Mouse (Mus musculus) E14TG2a.4 (cell line): Measurements from ENCODE around the gene Grm5.

Experiments
- H3K27me3 ChIP-seq: 2 replicates; pipeline ENCODE4 v1.6.1; 2014; ENCODE audit warnings: low read length, control low read depth; ENCODE audit not compliant: insufficient read depth
- H3K36me3 ChIP-seq: 2 replicates; pipeline ENCODE4 v1.6.1; 2014; ENCODE audit warnings: low read length, control low read depth; ENCODE audit not compliant: insufficient read depth
- H3K4me1 ChIP-seq: replicated peaks from 2 replicates; pipeline ENCODE4 v1.6.1; 2014; ENCODE audit warnings: low read depth, low read length, control low read depth
- H3K4me3 ChIP-seq: replicated peaks from 2 replicates; pipeline ENCODE4 v1.5.1; 2014; ENCODE audit warnings: mild to moderate bottlenecking, low read length
- H3K9me3 ChIP-seq: 2 replicates; pipeline ENCODE4 v1.6.1; 2014; ENCODE audit warnings: low read length, control low read depth
- CTCF ChIP-seq: conservative IDR thresholded peaks from 2 replicates; pipeline ENCODE4 v1.5.1; 2014; ENCODE audit warnings: low read length
- NANOG ChIP-seq: IDR thresholded peaks from 2 replicates; pipeline ENCODE4 v1.6.1; 2014; ENCODE audit warnings: borderline replicate concordance, low read length, mixed read lengths
- POU5F1 ChIP-seq: IDR thresholded peaks from 2 replicates; pipeline ENCODE4 v1.6.1; 2014; ENCODE audit warnings: low read length, borderline replicate concordance

Gene Grm5

DNA sequence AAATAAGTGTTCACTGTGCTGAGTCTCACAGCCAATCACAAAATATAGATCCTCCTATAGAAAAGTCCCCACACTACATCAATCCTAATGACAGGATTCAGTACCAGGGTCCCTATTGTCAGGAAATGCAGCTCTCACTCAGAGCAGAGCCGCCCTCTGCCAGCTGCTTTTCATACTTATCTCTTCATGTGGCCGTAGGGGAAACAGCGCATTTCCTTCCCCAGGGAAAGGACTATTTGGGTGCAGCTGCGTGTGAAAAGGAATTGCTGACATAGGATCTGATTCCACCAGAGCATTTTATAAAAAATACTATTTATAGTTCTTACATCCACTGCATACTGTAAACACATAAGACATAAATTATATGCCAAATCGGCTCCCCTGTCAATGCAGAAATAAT lies 354.3 kb downstream of the Grm5 start:
- Histone ChIP-seq H3K27me3 (no peaks in the 10 kb centered on the region), H3K9me3 (no peaks in the 10 kb centered on the region), H3K36me3 (no peaks in the 10 kb centered on the region), H3K4me1 (no peaks in the 10 kb centered on the region), H3K4me3 (no peak overlapping the region)
- TF ChIP-seq NANOG = no peak
- TF ChIP-seq POU5F1 = no peak
- no peak for TF ChIP-seq CTCF

DNA sequence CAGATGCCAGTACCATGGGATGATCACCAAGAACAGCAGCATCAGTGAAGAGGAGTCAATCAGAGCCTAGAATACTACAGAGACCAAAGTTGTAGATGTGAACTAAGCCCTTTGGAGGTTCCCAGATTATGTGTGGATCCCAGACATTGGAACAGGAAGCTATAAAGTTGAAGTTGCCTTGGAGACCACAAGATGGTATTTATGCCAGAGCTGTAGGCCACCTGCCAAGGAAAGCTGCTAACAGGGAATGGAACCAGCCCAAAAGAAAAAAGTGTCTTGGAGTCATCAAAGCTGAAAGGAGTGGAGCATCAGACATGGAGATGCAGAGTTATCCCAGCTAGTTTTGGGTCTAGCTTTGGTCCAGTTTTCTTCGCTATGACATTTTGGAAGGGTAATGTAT lies 366.2 kb downstream of the Grm5 start:
- Histone ChIP-seq H3K27me3 (no peaks in the 10 kb centered on the region), H3K9me3 (no peaks in the 10 kb centered on the region), H3K4me1 (no peaks in the 10 kb centered on the region), H3K4me3 (no peak overlapping the region), H3K36me3 (no peaks in the 10 kb centered on the region)
- TF ChIP-seq CTCF = no peak
- TF ChIP-seq NANOG = no peak
- no peak for TF ChIP-seq POU5F1

- TF ChIP-seq NANOG (no peak), POU5F1 (no peak), CTCF (no peak)
- Histone ChIP-seq H3K4me1 (no peaks in the 10 kb centered on the region), H3K36me3 (no peaks in the 10 kb centered on the region), H3K4me3 (no peak overlapping the region), H3K27me3 (no peaks in the 10 kb centered on the region), H3K9me3 (peaks cover 5% of the 10 kb centered on the region)
Observed at GRCm38 (mm10) chr7:87973216-87973615, 389.2 kb downstream of the Grm5 start.

DNA sequence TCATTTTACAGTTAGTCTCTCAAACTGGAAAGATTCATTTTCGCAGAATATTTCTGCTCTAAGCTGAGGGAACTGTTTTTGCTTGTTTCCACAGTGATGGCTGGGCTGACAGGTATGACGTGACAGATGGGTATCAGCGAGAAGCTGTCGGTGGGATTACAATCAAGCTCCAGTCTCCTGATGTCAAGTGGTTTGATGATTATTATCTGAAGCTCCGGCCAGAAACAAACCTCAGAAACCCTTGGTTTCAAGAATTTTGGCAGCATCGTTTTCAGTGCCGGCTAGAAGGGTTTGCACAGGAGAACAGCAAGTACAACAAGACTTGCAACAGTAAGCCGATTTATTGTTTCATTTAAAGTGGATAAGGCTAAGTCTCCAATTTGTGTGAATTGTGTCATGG lies 391.1 kb downstream of the Grm5 start:
- peaks cover 5% of the 10 kb centered on the region for H3K9me3 ChIP-seq
- TF ChIP-seq CTCF = no peak
- TF ChIP-seq NANOG = no peak
- TF ChIP-seq POU5F1 = no peak
- H3K27me3 ChIP-seq = no peaks in the 10 kb centered on the region
- no peaks in the 10 kb centered on the region for H3K36me3 ChIP-seq
- H3K4me1 ChIP-seq = no peaks in the 10 kb centered on the region
- no peak overlapping the region for H3K4me3 ChIP-seq

DNA sequence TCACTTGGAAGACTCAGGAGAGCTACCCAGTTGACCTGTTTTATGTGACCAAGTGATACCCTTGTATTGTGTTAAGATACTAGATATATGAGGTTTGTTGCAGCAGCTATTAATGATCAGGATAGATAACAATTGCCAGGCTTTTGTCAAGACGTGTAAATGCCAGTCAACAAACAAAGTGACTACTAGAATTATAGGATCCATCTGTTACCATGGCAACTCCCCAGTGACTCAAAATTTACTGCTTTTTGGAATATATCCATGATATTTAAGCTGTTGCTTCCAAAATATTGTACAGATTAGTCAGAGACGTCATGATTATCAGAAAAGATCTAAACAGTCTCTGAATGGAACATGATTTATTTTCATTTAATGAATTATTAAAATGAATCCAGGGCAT lies 399.5 kb downstream of the Grm5 start:
- H3K9me3 ChIP-seq = no peaks in the 10 kb centered on the region
- no peaks in the 10 kb centered on the region for H3K27me3 ChIP-seq
- no peaks in the 10 kb centered on the region for H3K36me3 ChIP-seq
- no peaks in the 10 kb centered on the region for H3K4me1 ChIP-seq
- TF ChIP-seq NANOG (no peak), POU5F1 (no peak), CTCF (no peak)
- no peak overlapping the region for H3K4me3 ChIP-seq

- no peaks in the 10 kb centered on the region for H3K27me3 ChIP-seq
- no peaks in the 10 kb centered on the region for H3K4me1 ChIP-seq
- H3K4me3 ChIP-seq = no peak overlapping the region
- TF ChIP-seq NANOG = no peak
- TF ChIP-seq POU5F1 = no peak
- TF ChIP-seq CTCF = no peak
- H3K9me3 ChIP-seq = no peaks in the 10 kb centered on the region
- no peaks in the 10 kb centered on the region for H3K36me3 ChIP-seq
Observed at GRCm38 (mm10) chr7:88014451-88014850, 430.5 kb downstream of the Grm5 start.

- Histone ChIP-seq H3K27me3 (no peaks in the 10 kb centered on the region), H3K4me3 (no peak overlapping the region), H3K9me3 (no peaks in the 10 kb centered on the region), H3K36me3 (no peaks in the 10 kb centered on the region), H3K4me1 (no peaks in the 10 kb centered on the region)
- TF ChIP-seq POU5F1 (no peak), NANOG (no peak), CTCF (no peak)
Observed at GRCm38 (mm10) chr7:88027411-88028132, 443.6 kb downstream of the Grm5 start.

DNA sequence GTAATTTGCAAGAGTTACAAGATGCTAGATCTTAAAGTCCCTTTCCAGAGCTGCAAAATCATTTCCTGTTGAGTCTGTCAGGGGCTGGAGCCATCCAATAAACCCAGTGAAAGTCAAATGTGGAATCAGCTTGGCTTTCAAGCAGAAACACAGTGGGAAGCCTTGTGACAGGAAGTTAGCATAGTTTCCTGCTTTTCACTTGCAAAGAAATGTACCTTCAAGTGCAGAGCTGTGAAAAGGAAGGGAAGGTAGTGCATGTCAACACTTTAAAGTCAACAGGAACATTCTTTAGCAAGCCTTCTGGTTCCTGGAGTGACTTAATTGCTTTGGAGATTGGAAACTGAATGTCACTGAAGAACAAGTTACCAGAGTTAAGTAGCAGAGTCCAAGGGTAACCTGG lies 463.4 kb downstream of the Grm5 start:
- Histone ChIP-seq H3K4me1 (peaks cover 3% of the 10 kb centered on the region; the same call in 1 of the 2 replicates), H3K27me3 (peaks cover 17% of the 10 kb centered on the region), H3K9me3 (no peaks in the 10 kb centered on the region), H3K4me3 (no peak overlapping the region), H3K36me3 (no peaks in the 10 kb centered on the region)
- TF ChIP-seq CTCF = no peak
- TF ChIP-seq NANOG = peak; percentile 89
